Mouse (Mus musculus): ENCODE results near the gene Nup160. TPM values are rescaled to one million over a fixed set of nuclear protein-coding genes. Genes with fewer than 3 reads are reported as not detected.

Nup160 gene
- polyA plus RNA-seq, 1 experiment = 4.9 TPM

DNA sequence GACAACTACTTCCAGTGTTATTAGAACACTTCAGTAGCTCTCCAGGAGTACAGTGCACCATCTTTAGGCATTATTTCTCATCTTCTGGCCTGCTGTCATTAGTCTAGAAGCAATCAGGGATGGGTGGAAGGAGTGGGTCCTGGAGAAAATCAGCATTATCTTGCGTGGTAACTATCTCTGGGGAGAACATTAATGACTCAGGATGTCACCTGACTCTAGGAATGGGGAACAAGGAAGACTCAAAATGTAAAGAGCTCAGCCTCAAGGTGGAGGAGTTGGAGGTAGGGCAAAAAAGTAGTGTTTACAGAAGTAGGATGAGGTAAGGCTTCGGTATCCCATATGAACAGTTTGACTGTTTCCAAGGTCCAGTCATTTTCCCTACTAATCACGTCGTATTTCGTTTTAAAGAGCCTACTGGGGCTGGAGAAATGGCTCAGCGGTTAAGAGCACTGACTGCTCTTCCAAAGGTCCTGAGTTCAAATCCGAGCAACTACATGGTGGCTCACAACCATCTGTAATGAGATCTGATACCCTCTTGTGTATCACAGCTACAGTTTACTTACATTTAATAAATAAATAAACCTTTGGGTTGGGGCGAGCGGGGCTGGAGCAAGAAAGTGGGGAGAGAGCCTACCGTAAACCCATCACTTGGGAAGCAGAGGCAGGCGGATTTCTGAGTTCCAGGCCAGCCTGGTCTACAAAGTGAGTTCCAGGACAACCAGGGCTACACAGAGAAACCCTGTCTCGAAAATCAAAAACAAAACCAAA lies 67.5 kb downstream of the Nup160 start:
- H3K36me3 ChIP-seq (ENCODE audit: control insufficient read depth, insufficient read depth, low read length) = peaks cover 3% of the 10 kb centered on the region; the same call in 1 of the 2 replicates
- peak overlapping the region; percentile 52 for H3K4me3 ChIP-seq (ENCODE audit: insufficient read depth, low read depth, low read length)
- DNase-seq = no peak
- TF ChIP-seq POLR2A (IDR thresholded peaks at IDR 0.05; ENCODE audit: low read depth, low read length) (no peak), CTCF (conservative IDR thresholded peaks at IDR 0.05; ENCODE audit: insufficient read depth, insufficient read length, low read depth, low read length) (no peak)
- H3K27ac ChIP-seq (ENCODE audit: insufficient read depth, low read depth, low read length) = peak overlapping the region; percentile 69
- no peaks in the 10 kb centered on the region for H3K27me3 ChIP-seq (replicated peaks; ENCODE audit: control insufficient read depth, insufficient read depth, low read length)
- WGBS = 63% methylated on average over 12 of the region's 12 CpGs
- peaks cover 3% of the 10 kb centered on the region; the same call in 1 of the 2 replicates for H3K4me1 ChIP-seq (ENCODE audit: control insufficient read depth, insufficient read depth, low read length)

DNA sequence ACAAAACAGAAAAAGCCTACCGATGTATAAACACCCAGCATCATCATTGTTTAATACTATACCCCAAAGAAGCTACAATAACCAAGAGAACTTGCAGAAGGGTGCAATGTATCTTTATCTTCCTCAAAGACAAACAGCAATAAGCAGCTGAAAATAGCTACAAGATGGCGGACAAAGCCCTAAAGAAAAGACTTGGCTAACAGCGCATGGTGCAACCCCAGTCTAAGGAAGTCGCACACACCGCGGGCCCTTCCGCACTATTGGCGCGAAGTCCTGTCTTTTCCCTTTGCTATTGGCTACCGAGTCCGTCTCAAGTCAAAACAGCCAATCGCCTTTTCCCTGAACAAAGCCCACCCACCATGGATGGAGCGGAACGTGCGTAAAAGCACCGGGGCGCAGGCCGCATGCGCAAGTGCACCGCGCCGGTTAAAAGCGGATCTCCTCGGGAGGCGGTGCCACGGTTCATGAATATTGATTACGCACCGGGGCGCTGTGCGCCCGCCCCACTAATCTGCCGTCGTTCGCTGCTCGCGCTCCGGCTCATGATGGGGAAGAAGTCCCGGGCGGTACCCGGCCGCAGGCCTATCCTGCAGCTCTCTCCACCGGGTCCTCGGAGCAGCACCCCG lies 68.2 kb downstream of the Nup160 start, which contains the start of gene Fnbp4:
Fnbp4 (plus strand) TSS at position 318 of the 626 bp plus-strand sequence.
- Histone ChIP-seq H3K27ac (ENCODE audit: insufficient read depth, low read depth, low read length) (peak within 1 kb of the TSS; percentile 92), H3K4me1 (ENCODE audit: control insufficient read depth, insufficient read depth, low read length) (peaks cover 6% of the 10 kb centered on the region; the same call in 1 of the 2 replicates), H3K4me3 (ENCODE audit: insufficient read depth, low read depth, low read length) (peak within 1 kb of the TSS; percentile 86), H3K36me3 (ENCODE audit: control insufficient read depth, insufficient read depth, low read length) (peaks cover 3% of the 10 kb centered on the region; the same call in 1 of the 2 replicates), H3K27me3 (replicated peaks; ENCODE audit: control insufficient read depth, insufficient read depth, low read length) (no peaks in the 10 kb centered on the region)
- peak; percentile 100 for DNase-seq
- WGBS = under 1% methylated on average over 44 of the region's 44 CpGs
- no peak for TF ChIP-seq CTCF (conservative IDR thresholded peaks at IDR 0.05; ENCODE audit: insufficient read depth, insufficient read length, low read depth, low read length)
- TF ChIP-seq POLR2A (IDR thresholded peaks at IDR 0.05; ENCODE audit: low read depth, low read length) = peak; percentile 10

DNA sequence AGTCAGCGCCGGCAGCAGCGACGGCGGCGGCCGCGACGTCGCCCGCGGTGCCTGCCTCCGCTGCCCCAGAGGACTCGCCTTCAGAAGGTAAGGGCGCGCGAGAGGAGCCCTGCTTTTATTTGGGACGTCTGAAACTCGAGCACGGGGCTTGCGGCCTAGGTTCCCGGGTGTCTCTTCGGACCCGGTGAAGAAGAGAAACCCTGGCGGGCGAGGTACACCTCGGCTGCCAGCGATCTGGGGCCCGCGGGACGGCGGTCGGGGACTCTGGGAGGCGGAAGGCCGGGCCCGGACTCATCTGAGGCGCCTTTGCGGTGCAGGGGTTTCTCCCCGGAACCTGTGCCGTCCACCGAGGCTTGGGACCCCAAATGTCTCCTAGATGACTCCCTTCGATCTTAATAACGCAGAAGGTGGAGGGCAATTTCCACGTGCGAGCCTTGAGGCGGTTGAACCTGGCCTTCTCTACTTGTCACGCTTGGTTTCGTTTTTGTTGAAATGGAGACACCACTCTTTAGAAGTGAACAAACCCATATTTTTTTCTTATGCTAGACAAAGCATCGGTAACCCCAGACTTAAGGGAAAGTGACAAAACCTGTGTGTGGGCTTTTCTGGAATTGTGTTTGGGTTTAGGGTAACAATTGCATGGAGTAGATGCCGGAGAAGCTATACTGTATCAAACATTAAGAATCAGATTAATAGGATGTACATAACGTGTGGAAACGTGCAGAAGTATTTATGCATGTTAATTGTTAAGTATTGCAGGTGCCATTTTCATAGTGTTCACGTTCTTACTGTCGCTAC lies 68.9 kb downstream of the Nup160 start:
- Histone ChIP-seq H3K27me3 (replicated peaks; ENCODE audit: control insufficient read depth, insufficient read depth, low read length) (no peaks in the 10 kb centered on the region), H3K36me3 (ENCODE audit: control insufficient read depth, insufficient read depth, low read length) (peaks cover 3% of the 10 kb centered on the region; the same call in 1 of the 2 replicates), H3K27ac (ENCODE audit: insufficient read depth, low read depth, low read length) (peak overlapping the region; percentile 92), H3K4me3 (ENCODE audit: insufficient read depth, low read depth, low read length) (peak overlapping the region; percentile 86), H3K4me1 (ENCODE audit: control insufficient read depth, insufficient read depth, low read length) (peaks cover 6% of the 10 kb centered on the region; the same call in 1 of the 2 replicates)
- no peak for DNase-seq
- under 1% methylated on average over 54 of the region's 54 CpGs for WGBS
- TF ChIP-seq CTCF (conservative IDR thresholded peaks at IDR 0.05; ENCODE audit: insufficient read depth, insufficient read length, low read depth, low read length) (no peak), POLR2A (IDR thresholded peaks at IDR 0.05; ENCODE audit: low read depth, low read length) (no peak)

DNA sequence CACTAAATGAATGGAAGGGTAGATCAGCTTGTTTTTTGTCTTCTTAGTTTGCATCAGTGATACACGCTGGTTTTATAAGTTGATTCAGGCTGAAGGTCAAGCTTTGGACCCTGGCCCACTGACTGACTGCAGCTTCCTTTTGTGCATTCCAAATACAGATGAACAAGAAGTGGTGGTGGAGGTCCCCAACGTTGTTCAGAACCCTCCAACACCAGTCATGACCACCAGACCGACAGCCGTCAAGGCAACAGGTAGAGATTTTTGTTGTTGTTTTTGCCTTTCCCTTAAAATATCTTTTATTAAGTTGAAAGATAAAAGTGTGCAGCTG lies 69.5 kb downstream of the Nup160 start:
- Histone ChIP-seq H3K4me1 (ENCODE audit: control insufficient read depth, insufficient read depth, low read length) (peaks cover 6% of the 10 kb centered on the region; the same call in 1 of the 2 replicates), H3K27ac (ENCODE audit: insufficient read depth, low read depth, low read length) (0 out of 2 replicates have a peak overlapping the region, but pooled peaks have one; percentile 41), H3K4me3 (ENCODE audit: insufficient read depth, low read depth, low read length) (peak overlapping the region; percentile 86), H3K27me3 (replicated peaks; ENCODE audit: control insufficient read depth, insufficient read depth, low read length) (no peaks in the 10 kb centered on the region), H3K36me3 (ENCODE audit: control insufficient read depth, insufficient read depth, low read length) (peaks cover 3% of the 10 kb centered on the region; the same call in 1 of the 2 replicates)
- TF ChIP-seq CTCF (conservative IDR thresholded peaks at IDR 0.05; ENCODE audit: insufficient read depth, insufficient read length, low read depth, low read length) (no peak), POLR2A (IDR thresholded peaks at IDR 0.05; ENCODE audit: low read depth, low read length) (no peak)
- 8% methylated on average over 4 of the region's 4 CpGs for WGBS
- peak; percentile 21 for DNase-seq

DNA sequence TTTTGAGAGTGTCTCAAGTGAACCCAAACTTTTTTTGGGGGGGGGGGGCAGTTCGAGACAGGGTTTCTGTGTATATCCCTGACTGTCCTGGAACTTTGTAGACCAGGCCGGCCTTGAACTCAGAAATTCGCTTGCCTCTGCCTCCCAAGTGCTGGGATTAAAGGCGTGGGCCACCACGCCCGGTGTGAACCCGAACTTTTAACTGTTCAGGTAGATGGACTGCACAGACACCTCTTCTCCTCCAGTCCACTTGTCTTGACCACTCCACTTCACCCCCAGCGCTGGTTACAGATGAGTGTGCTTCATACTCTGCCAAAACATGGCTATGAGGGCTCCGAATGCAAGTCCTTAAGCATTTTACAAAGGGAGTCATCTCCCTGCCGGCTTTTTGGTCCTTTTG lies 70.1 kb downstream of the Nup160 start:
- Histone ChIP-seq H3K4me3 (ENCODE audit: insufficient read depth, low read depth, low read length) (no peak overlapping the region), H3K36me3 (ENCODE audit: control insufficient read depth, insufficient read depth, low read length) (peaks cover 3% of the 10 kb centered on the region; the same call in 1 of the 2 replicates), H3K27me3 (replicated peaks; ENCODE audit: control insufficient read depth, insufficient read depth, low read length) (no peaks in the 10 kb centered on the region), H3K27ac (ENCODE audit: insufficient read depth, low read depth, low read length) (no peak overlapping the region), H3K4me1 (ENCODE audit: control insufficient read depth, insufficient read depth, low read length) (peaks cover 6% of the 10 kb centered on the region; the same call in 1 of the 2 replicates)
- DNase-seq = no peak
- TF ChIP-seq CTCF (conservative IDR thresholded peaks at IDR 0.05; ENCODE audit: insufficient read depth, insufficient read length, low read depth, low read length) (no peak), POLR2A (IDR thresholded peaks at IDR 0.05; ENCODE audit: low read depth, low read length) (no peak)
- 94% methylated on average over 10 of the region's 10 CpGs for WGBS

DNA sequence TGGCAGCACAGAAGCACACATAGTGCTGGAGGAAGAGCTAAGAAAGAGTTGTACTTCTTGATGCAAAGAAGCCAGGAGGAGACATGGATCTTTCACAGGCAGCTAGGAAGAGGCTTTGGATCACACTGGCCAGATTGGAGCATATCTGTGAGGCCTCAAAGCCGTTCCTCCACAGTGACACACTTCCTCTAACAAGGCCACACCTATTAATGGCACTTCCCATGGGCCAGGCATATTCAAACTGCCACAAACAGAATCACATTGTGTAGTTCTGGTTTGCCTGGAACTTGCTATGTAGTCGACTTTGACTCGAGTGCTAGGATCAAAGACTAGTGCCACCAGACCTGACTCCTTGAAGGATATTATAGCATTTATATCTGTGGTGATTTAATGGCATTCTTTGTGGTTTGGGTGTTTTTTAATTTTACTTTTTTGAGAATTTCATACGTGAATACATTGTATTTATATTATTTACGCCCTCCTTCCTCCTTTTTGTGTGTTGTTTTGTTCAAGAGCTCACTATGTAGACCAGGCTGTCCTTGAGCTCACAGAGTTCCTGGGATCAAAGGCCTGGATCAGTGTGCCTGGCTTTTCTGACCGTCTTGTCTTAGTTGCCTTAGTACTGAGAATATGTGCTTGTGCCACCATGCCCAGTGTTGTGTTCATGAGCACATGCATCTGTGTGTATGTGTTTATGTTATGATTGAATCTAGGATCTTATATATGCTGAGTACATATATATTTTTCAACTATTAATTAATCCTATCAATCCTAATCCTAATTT lies 72.9 kb downstream of the Nup160 start:
- 62% methylated on average over 6 of the region's 6 CpGs for WGBS

More for the DNA sequence above, 72.9 kb downstream of the Nup160 start:
- Histone ChIP-seq H3K4me1 (ENCODE audit: control insufficient read depth, insufficient read depth, low read length) (peaks cover 6% of the 10 kb centered on the region; the same call in 1 of the 2 replicates), H3K27me3 (replicated peaks; ENCODE audit: control insufficient read depth, insufficient read depth, low read length) (no peaks in the 10 kb centered on the region), H3K4me3 (ENCODE audit: insufficient read depth, low read depth, low read length) (no peak overlapping the region), H3K36me3 (ENCODE audit: control insufficient read depth, insufficient read depth, low read length) (peaks cover 17% of the 10 kb centered on the region), H3K27ac (ENCODE audit: insufficient read depth, low read depth, low read length) (no peak overlapping the region)
- no peak for DNase-seq
- no peak for TF ChIP-seq POLR2A (IDR thresholded peaks at IDR 0.05; ENCODE audit: low read depth, low read length)
- no peak for TF ChIP-seq CTCF (conservative IDR thresholded peaks at IDR 0.05; ENCODE audit: insufficient read depth, insufficient read length, low read depth, low read length)
